Mouse (Mus musculus): Measurements from ENCODE around the gene Flrt1.
"Not testable (repeated sequence)": the region's sequence is repeated elsewhere in the genome, so short reads cannot be mapped to it uniquely, and the experiment has no call there.

Flrt1 gene

DNA sequence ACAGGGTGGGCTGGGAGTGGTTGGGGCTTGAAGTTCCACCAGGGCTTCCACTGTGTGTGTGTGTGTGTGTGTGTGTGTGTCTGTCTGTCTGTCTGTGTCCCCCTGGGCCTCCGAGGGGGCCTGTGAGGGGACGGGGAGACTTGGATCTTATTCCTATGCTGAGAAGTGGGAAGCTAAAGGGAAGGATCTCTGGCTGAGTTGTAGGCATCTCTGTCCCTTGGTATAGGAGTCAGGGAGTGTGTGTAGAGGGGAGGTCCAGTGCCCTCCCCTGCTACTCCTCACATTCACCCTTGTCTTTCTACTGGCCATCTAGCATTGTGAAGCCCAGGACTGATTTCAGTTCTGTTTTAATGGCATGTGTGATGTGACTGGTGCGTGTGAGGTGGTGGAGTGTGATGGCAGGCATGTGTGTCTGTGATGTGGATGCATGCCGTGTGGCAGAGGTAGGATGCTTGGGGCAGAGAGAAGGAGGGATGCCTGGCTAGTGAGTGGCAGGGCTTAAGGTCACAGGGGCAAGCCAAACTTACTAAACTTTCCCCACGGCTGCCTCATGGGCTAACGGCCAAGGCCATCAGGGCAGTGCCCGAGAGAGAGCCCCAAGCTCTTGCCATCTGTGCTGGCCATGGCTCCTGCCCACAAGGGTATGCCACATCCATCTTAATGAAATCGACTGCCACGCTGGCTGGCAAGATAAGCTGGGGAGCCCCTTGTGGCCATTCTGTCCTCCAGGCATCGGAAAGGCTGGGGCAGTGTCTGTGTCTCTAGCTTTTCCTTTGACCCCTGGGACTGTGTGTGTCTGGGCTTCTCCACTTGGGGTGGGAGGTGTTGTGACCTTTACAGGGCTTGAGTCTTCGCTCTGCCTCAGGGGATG, 36.6 kb downstream of the Flrt1 start:
- no peak for DNase-seq (ENCODE audit: low read depth, low spot score)

DNA sequence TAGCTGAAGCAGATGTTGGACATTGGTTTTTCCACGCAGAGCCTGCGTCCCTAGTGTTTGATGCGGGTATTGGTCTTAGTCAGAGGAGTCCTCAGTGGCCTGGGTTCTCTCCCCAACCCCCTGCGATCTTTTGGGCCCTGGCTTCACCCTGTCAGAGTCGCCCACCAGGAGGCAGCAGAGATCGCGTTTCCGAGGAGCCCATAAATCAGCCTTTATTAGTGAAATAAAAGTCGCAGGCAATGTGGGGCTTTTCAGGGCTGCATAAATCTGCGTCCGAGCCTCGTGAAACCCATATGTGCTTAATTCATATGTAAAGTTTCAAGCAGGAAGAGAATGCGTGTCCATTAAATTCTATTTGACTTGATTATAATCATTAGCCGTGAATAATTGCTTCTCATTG, 37.4 kb downstream of the Flrt1 start:
- no peak for DNase-seq (ENCODE audit: low read depth, low spot score)

DNA sequence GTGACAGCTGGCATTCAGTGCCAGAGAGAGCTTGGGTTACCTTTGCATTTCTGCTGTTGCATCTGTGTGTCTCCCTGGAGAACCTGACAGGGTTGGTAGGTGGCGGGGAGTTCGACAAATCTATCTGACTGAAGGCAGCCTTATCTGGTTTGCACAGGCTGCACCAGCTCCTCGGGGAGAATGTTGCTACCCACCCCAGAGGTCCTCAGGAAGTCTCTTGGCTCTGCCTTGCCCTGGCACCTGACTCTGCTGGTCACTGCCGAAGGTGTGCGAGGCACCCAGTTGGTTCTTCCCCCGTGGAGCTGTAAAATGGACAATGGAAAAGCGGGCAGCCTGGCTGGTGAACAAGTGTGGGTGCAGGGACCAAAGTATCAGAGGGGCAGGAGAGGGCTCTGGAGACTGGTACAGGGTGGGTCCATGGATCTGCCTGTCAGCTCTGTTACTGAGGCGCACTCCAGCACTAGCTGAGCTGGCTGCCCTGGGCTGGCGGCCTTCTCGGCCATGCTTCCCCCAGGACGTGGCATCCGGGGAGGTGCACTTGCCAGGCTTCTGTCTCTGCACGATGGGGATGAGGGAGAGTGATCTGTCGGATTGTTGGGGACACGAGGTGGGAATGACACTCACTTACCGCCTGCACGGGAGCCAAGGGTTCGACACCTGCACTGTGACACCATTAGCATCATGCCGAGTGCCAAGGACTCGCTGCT, 38.0 kb downstream of the Flrt1 start:
- no peak for DNase-seq (ENCODE audit: low read depth, low spot score)

DNA sequence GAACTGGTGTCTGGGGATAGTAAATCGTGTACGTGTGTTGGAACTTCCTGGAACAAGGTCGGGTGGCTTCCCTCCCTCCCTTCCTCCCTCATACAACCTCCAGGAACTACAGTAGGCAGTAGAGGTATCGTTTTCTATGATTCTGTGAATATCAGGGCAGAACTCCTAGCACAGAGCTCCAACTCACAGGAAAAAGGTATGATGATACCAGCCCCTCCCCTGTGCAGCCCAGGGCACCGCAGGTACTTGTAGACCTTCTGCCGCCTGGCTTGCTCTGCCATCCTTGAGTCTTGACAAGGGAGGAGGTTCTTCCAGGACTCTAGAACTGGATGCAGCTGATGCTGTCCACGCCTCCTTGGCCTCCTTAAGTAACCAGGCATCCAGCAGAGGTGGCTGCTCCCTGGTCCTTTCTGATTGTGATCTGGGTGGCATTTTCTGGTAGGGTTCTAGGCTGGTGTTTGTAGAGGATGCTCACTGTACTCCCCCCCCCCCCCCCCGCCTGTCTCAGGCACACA, 38.6 kb downstream of the Flrt1 start:
- no peak for DNase-seq (ENCODE audit: low read depth, low spot score)

DNA sequence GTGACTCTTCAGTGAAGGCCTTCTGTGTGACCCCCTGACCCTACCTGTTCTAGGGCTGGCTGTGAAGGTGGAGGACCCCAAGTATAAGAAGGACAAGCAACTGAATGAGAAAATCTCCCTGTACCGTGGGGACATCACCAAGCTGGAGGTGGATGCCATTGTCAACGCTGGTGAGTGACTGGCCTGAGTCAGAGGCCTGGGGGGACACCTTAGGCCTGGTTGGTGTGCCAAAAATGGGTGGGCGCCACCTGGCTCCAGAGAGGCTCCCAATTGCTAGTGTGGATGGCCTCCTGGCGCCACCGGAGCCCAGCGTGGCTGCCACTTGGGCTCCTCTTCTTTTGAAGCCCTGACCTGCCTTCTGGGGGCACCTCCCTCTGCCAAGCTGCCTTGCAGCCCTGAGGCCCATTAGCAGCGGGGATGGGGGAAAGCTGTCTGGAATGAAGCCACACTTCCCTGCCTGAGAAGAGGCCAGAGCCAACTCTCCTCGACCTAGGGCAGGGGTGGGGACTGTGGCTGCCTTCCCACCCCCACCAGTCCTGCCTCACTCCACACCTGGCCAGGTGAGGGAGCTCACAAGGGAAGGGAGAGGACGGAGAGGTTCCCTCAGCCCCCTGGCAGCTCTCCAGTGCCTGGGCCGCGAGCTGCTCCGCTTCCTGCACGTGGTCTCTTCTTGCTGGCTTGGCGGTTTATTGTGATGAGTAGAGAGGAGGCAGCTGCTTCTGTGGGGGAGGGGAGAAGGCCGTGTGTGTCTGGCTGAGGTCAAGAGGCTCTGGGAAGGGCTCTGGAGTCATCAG, 39.3 kb downstream of the Flrt1 start:
- DNase-seq (ENCODE audit: low read depth, low spot score): no peak

DNA sequence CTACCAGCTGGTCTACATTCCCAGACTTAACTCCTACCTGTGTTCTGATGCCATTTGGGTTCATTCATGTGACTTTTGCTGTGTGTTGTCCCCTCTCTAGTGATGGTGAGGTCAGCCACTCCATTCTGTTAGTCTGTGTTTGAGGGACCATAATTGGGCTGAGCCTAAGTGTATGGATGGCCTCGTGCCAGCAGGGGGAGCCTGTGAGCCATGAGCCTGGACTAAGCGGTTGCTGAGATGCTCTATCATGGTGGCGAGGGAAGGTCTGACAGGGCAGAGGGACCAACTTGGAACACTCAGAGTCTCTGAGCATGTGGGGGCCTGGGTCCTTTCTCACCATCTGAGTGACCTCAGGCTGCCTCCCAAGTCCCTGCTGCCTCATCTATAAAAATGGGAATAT, 41.0 kb downstream of the Flrt1 start:
- DNase-seq (ENCODE audit: low read depth, low spot score): no peak

DNA sequence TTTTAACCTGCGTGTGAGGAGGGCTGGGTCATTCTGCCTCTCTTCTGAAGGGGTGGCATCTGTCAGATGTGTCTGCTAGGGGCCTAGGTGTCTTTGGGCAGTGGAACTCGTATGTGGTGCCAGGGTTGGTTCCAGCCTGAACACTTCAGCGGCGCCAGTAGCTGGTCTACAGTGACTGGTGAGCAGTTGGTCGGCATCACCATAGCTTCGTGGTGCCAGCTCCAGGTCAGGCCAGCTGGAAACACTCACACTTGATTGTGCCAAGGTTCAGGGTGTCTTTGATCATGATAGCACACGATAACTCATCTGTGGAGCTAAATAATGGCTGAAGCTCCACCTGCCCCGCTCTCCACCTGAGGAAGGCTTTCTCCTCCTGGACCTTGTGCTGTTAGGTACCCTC, 42.6 kb downstream of the Flrt1 start:
- no peak for DNase-seq (ENCODE audit: low read depth, low spot score)

DNA sequence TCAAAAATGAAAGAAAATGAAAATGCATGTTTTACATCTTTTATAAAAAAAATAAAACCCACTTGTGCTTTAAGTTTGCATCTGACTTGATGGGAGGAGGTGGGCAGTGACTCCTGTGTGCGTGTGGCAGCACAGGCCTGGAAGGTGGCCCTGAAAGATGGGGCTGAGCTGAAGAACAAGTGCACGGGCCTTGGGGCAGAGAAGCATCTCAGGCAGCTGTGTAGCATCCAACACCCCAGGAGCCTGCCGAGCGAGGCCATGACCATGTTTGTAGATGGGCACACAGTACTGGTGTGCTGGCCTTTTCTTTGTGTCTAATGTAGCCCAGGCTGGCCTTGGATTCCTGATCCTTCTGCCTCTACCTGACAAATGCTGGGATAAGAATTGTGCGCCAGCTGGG, 43.4 kb downstream of the Flrt1 start:
- DNase-seq (ENCODE audit: low read depth, low spot score): no peak

DNA sequence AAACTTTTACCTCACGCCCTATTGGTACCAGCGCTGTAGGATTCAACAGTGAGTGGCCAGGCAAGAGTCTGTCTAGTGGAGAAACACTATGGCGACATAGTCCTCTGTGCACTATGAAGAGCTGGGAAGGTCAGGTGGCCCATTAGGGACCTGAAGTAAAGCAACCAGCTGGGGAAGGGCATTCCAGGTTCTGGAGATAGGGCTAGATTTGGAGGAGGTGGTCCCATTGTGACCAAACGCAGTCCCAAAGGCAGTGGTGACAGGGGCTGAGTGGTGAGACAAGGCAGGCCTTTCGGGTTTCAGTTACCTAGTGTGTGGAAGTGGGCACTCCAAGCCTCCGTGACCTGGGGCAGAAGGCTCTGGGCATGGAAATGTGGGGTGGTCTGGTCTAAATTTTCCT, 47.0 kb downstream of the Flrt1 start:
- no peak for DNase-seq (ENCODE audit: low read depth, low spot score)

DNA sequence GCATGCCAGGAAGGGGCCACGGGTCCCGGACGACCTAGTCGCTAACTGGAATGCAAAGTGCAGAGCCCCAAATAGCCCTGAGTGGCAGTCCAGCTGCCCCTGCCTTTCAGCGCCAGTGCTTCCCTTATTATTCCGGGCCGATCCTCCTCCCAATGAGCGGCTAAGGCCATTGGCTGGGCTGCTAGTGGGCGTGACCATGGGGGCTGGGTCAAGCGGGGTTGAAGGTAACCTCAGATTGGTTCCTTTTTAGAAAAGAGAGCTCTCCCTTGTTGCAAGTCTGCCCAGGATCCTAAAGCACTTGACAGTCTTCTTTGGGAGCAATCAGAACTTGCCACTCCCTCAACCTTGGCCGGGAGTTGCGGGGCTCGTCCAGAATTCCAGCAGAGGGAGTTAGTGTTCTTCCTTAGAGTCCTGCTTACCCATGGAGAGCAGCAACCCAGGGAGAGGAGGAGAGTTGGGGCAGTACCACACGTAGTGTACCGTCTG, 47.8 kb downstream of the Flrt1 start:
- DNase-seq (ENCODE audit: low read depth, low spot score): no peak

DNA sequence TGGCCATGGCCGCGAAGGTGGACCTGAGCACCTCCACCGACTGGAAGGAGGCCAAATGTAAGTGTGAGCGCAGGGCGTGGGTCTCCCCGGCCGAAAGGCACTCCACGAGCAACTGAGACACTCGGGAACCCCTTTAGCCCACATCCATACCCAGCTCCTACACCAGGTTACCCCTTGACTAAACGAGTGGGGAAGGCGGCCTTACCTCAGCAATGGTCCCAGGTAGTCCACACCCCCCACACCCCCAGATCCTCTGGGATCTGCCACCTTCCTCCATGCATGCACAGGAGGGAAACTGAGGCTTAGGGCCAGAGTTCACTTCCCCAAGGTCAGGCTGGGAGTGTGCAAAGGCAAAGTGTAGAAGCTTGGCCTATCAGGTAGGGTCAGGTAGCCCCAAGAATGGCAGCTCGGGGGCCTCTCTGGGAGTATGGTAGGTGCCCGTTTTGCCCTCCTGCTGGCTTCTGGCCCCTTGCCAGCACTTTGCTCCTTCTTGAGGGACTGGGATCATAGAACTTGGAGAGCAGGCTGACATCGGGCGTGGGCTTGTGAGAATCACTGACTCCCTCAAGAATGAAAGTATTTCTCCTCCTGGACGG, 48.3 kb downstream of the Flrt1 start:
- DNase-seq (ENCODE audit: low read depth, low spot score): no peak

DNA sequence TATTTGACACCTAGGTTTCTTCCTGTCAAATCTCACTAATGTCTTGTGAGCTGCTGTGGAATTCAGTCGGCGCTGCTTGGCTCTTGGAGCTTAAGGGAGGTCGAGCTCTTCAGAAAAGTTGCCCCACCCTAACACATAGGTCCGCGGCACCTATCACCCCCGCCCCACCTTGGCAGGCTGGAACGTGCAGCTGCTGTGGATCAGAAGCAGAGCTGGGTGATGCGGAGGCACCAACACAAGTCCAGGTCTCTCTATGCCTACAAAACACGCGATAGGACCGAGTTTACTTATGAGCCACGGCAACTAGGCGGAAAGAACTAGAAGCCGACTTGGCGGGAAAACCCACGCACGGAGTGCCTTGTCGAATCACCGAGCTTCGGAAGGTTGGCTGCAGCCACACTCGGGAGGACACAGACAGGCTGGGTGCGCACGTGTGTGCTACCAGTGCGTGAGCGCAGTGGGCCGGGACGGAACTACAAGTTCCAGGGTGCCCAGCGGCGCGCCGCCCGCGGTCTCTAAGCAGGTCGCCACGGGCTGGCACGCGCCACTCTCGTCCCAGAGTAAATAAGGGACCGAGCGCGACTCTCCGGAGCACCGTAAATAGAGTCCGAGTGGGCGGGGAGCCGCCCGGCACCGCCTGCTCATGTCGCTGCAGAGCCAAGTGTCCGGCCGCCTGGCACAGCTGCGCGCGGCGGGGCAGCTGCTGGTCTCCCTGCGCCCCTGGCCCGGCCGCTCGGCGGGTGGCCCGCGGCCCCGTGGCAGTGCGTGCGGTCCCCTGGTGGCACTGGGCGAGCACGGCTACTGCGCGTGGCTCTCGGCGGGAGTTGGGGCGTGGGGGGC, 49.1 kb downstream of the Flrt1 start, which contains the start of gene Macrod1:
Macrod1 (plus strand) TSS at position 563 of the 840 bp plus-strand sequence.
- no peak for DNase-seq (ENCODE audit: low read depth, low spot score)

DNA sequence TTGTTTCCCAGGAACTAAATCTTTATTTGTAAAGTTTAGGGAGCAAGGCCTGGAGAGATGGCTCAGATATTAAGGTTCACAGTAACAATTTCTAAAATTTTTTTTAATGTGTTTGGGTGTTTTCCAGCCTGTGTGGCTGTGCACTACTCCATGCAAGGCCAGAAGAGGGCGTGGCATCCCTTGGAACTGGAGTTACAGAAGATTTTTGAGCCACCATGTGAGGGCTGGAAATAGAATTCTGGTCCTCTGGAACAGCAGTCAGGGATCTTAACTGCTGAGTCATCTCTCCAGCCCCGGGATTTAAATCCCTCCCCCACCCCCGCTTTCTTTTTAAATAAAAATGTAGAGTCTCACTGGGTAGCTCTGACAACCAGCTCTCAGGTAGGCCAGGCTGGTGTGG, 50.4 kb downstream of the Flrt1 start:
- DNase-seq (ENCODE audit: low read depth, low spot score): no peak

DNA sequence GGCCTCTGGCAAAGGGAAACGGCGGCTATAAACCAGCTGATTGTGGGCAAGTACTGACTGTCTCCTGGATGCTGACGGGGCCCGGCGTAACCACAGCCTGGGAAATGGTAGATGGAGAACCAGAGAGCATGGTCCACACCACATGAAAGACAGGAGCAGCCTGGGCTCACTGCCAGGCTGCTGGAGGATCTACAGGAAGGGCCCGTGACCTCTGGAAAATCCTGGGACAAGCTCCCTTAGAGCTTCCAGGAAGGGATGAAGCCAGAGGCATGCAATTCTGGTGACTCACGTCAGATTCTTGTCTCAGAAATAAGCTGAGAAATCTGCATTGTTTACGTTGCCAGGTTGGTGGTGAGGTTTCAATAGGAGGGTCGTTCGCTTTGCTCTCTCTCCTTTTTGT, 50.8 kb downstream of the Flrt1 start:
- DNase-seq (ENCODE audit: low read depth, low spot score): no peak

DNA sequence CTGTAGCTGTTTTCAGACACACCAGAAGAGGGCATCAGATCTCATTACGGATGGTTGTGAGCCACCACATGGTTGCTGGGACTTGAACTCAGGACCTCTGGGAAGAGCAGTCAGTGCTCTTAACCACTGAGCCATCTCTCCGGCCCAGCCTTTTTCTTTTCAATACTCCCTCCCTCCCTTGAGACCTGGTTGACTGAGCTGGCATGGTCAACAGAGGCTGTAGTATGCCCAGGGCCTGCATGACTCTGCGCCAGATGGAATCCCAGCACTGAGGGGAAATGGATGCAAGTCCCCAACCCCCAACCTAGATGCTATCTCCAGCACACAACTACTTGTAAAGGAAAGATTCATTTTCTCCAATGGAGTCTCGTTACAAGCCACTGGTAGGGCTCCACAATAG, 52.1 kb downstream of the Flrt1 start:
- DNase-seq (ENCODE audit: low read depth, low spot score): not testable (repeated sequence)

DNA sequence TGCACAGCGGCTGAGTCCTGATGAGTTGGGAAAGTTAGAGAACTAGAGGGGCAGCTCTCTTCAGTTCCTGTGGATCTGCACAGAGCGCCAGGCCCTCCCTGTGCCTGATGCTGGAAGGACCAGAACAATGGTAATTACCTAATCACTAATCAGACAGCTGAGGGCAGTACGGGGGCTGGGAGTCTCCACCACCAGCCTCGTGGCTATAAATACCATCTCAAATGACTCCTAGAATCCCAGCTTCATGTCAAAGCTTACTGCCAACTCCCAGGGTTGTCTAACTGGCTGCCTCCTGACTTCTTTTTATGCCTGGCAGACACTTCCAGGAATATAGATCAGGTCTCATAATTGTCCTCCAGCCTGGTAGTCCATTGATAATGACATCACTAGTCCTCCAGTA, 60.8 kb downstream of the Flrt1 start:
- no peak for DNase-seq (ENCODE audit: low read depth, low spot score)

DNA sequence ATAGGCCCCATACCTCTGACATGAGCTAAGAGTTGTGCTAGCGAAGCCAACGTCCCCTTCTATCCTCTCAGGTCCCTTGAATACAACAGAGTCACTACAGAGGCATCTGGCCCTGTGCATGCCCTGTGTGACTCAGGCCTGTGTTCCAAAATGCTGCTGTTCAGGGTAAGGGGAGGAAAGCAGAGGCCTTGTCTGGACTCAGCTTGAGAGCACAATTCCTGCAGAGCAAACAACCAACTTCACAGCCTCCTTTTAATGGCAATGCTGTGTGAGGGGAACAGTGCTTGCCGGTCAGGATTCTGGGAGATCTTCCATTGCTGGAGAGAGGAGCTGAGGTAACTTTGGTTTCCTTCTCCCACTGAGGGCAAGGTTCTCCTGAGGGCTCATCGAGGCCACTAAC, 61.2 kb downstream of the Flrt1 start:
- DNase-seq (ENCODE audit: low read depth, low spot score): no peak

All from brain, embryonic 18.5 days (tissue).